Mouse (Mus musculus) cerebellum, postnatal 14 days (tissue): Measurements from ENCODE around the gene Pappa.

Source experiments
- DNase-seq, 2 experiments: peaks; one replicate each; pipeline ENCODE4 v3.0.0; 2021; ENCODE audit warnings: mixed read lengths in 2 of 2

Gene Pappa

DNA sequence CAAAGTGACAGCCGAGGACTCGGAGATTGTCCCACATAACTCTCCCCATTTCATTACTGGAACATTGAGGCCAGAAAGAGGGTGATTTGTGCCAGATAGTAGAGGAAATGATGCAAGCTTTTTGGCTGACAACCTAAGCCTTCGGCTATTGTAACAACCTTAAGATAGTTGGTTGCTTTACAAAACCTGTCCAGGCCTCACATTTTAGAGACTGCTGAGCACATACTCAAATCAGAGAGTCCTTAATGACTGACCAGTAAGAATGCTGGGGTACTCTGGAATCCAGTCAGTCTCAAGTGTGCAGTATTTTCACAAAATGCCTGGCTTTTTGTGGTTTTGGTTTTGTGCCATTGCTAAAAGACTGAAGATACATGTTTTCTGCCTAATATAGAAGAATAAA is 217.8 kb downstream of the Pappa start:
- no peak for DNase-seq

DNA sequence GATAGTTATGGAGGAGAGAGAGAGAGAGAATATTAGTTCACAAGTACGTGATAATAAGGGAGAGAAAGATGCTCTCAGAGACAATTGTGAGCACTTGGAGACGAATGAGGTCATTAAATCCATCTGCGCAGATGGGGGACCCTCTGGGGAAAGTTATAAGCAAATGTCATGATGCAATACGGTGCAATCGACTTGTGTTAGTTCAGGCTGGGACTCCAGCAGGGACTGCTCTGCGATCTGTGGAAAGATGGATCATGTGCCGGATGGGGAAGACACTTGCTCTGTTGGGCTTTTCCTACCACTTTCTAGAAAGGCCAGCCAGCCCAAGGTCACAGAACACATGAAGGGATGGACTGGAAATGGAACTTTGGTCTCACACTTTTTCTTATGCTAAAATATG is 226.5 kb downstream of the Pappa start:
- DNase-seq = no peak

DNA sequence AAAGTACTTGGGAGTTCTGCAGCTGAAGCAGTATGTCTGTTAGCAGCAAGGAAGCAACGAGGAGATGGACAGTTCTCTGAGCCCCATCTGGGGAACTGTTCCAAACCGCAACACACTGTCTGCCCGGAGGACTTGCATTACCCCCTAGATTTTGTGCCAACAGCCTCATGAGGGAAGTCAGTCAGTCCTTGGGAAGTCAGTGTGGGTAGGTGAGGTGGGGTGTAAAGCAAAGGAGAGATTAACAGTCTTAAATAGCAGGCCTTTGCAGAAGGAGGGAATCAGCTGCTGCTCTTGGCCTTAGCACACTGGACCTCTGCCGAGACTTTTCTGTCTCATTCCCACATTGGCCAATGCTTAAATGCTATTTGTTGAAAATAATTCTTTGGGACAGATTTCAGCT is 230.6 kb downstream of the Pappa start:
- peak; percentile 37 to 48 for DNase-seq

DNA sequence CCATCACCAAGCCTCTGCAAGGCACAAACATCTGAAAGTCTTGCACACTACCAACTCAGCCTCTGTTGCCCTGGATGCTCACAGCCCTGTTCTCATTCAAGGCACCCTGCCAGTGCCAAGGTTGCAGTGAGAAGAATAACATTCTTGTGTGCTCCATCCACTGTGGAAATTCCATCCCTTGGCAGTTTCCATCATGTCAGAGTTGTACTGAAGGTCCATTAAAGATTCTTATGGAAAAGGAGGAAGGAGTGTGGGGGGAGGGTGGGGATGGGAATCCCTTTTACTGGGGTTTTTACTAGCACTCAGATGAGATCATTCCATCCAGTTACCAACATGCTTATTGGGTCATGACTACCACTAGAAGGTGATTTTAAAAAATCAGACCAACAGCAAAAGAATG is 243.2 kb downstream of the Pappa start:
- no peak for DNase-seq

DNA sequence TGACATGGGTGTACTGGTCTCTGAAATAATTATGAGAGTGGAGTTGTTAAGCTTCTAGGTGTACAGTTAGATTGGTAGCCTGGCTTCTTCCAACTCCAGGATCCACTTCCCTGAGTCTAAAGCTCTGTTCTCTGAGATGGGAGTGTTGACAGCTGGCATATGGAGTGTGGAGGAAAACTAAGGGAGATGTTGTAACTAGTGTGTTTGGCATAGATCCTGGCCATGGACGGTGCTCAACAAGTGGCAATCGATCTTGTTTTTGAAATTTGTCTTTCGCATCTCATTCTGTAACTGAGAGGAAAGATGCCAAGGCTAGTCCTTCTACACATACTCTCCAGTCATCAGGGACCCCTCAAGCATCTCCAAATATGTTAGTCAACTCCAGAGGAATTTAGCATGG is 248.8 kb downstream of the Pappa start:
- no peak for DNase-seq

DNA sequence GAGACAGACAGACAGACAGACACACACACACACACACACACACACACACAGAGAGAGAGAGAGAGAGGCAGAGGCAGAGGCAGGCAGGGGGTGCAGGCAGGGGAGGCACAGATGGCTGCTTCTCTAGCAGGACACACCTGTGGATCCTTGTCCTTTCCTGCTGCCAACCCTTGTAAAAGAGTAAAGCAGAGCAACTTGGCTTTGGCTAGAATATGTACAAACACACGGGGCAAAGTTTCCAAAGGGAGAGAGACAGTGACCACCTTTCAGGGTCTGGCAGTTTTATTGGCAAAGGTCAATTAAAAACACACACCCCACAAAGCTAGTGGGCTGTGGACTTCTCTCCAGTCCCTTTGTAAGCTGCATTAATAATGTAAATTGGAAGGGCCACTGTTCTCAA is 249.9 kb downstream of the Pappa start:
- no peak for DNase-seq

DNA sequence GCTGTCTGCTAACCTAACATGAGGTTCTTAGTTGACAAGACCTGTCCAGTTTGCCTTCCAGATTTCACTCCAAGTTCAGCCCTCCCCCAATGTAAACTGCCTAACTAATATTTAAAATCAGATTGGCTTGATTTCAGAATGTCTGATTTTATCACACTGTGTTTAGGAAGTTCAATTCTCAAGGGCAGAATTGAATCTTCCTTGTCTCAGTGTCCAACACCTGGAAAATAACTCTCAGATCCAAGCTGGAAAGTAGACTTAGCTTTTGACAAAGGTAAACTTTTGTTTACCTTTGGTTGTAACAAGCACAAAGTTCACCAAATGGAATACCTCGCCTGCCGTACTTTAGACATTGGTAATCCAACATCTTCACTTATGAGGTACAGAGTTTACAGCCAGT is 252.6 kb downstream of the Pappa start:
- no peak for DNase-seq

DNA sequence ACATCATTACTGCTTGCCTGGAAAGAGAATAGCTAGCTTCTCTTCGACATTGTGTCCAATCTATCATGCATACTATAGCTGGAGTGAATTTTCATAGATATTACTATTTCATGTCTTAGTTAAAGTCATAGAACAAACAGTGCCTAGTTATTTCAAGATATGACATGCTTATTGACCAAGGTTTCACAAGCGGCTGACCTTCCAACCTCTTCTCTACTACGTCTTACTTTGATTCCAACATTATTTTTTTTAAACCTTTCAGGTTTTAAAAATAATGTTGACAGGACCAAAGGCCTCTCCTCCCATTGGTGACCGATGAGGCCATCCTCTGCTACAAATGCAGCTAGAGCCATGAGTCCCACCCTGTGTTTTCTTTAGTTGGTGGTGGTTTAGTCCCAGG is 255.5 kb downstream of the Pappa start:
- DNase-seq = no peak

DNA sequence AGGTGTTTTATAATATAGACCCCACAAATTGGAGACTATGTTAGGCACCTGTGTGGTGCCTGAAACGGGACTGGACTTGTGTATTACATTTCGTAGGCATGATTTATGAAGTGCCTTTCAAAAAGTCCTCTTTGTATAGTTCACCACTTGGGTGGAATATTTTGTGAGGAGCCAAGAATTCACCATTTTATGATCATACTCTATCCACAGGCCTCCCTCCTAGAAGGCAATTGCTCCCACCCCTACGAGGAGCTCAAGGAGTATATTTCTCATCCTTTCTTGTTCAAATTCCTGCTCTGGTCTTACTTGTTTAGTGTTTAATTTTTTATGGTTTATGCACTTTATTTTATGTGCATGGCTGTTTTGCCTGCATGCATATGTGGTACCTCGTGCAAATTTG is 259.1 kb downstream of the Pappa start:
- no peak for DNase-seq

DNA sequence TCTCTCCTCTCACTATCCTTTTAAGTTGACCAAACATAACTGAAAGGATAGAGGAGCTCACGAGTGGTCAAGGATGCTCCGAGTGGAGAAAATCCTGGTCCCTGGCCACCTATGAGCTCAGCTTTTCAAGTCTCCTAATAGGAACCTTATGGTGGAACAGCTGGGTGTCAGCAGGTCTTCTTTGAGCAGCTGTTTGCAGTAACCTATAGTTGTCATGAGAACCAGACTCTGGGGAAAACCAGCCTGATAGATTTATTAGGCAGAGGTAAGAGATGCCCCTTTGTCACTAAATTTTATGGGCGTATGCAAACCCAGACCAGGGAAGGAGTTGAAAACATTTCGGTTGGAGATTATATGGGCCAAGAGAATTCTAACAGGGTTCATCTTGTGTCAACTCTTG is 267.0 kb downstream of the Pappa start:
- no peak for DNase-seq

DNA sequence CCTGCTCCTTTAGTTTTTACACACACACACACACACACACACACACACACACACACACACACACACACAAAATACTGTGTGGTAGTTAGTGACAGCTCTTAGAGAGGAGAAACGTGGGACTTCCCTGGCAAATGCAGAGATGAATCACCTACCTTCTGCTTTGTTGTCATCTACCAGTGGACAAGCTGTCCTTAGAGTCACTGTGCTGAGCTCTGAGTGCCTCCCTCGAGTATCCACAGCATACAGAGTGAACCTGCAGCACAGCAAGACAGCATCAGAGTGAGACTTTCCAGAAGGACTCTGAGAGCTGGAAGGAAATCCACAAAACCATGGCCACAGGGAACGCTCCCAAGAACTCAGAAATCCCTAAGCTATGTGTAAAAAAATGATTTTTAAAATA is 272.8 kb downstream of the Pappa start:
- no peak for DNase-seq

DNA sequence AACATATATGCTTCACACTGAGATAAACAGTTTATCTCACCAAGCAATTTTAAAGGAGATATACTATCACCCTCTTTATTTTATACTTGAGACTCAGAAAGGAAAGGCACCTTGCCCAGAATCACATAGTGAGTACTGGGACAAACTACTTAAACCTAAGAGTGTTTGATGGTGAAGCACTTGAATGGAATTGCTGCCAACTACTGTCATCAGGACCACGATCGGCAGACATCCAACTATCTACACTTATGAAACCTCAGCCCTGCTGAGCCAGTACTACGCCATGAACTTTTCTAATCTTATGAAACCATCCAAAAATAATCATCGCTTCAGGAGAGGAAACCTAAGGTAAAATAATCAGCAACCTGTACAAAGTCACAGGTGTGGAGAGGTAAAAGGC is 275.5 kb downstream of the Pappa start:
- DNase-seq = no peak

DNA sequence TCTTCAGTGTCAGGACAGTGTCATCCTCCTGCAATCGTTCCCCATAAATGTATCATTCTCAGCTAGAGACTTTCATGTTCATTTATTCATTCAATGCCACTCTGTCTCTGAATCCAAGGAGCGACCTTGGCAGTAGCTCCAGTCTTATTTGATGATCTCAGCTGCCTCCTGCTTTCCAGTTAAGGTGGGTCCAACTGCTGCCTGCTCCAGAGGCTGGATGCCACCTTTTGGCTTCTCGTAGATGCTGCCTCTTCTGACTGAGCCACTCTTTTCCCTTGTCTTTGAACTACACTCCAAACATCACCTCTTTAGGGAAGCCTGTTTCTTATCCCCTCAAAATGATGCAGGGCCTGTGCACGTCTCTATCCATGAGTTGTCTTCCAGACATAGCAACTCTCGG is 278.3 kb downstream of the Pappa start:
- DNase-seq = no peak

DNA sequence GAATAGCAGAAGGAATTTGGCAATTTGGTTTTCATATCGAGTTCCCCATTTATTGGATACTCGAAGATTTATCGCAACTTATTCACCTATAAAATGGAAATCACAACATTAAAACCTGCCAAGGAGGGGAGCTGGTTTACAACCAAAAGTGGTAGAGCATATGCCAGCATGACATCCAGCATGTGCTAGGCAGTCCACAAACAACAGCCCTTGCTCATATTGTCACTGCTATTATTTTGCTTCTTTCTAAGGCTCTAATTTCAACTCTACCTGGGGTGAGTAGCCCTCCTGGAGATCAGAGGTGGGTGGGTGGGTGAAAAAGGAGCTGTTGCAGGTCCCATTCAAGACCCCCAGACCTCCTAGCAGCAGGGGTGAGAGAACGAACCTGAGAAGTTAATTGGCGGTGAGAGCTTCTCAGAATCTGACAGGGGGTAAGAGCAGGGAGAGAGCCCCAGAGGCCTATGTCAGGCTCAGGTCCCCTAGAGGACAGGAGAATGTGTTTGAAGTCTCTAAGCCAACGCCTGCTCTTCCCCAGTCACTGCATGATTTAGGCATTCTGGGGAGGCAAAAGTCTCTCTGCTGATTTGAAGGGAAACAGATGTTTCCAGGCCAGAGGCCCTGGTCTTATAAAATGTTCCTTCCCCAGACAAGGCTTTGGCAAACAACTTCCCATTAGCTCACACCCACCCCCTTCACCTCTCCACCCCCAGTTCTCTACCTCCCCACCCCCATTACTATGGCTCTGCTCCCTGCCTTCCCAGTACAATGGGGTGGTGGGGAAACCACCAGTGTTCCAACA is 279.1 kb downstream of the Pappa start:
- no peak for DNase-seq
